Mouse (Mus musculus): ENCODE results near the gene Dab2ip.

Dab2ip gene

GRCm38 (mm10) chr2:35601665-35602064, 43.6 kb downstream of the Dab2ip start:
- no peak for TF ChIP-seq GATA4 (IDR thresholded peaks at IDR 0.05; ENCODE audit: insufficient replicate concordance, low read length)

- TF ChIP-seq GATA4 (IDR thresholded peaks at IDR 0.05; ENCODE audit: insufficient replicate concordance, low read length), result no peak
These were observed 49.4 kb downstream of the Dab2ip start for GRCm38 (mm10) chr2:35607476-35607875.

- no peak for TF ChIP-seq GATA4 (IDR thresholded peaks at IDR 0.05; ENCODE audit: insufficient replicate concordance, low read length)
These were observed 50.8 kb downstream of the Dab2ip start for GRCm38 (mm10) chr2:35608856-35609255.

- no peak for TF ChIP-seq GATA4 (IDR thresholded peaks at IDR 0.05; ENCODE audit: insufficient replicate concordance, low read length)
These were observed 51.3 kb downstream of the Dab2ip start for GRCm38 (mm10) chr2:35609317-35609716.

GRCm38 (mm10) chr2:35610168-35610951, 52.3 kb downstream of the Dab2ip start:
- no peak for TF ChIP-seq GATA4 (IDR thresholded peaks at IDR 0.05; ENCODE audit: insufficient replicate concordance, low read length)

GRCm38 (mm10) chr2:35610976-35611375, 52.9 kb downstream of the Dab2ip start:
- TF ChIP-seq GATA4 (IDR thresholded peaks at IDR 0.05; ENCODE audit: insufficient replicate concordance, low read length), result no peak

- TF ChIP-seq GATA4 (IDR thresholded peaks at IDR 0.05; ENCODE audit: insufficient replicate concordance, low read length), result no peak
These were observed 53.6 kb downstream of the Dab2ip start for GRCm38 (mm10) chr2:35611645-35612044.

- TF ChIP-seq GATA4 (IDR thresholded peaks at IDR 0.05; ENCODE audit: insufficient replicate concordance, low read length), result no peak
These were observed 54.2 kb downstream of the Dab2ip start for GRCm38 (mm10) chr2:35612297-35612696.

- TF ChIP-seq GATA4 (IDR thresholded peaks at IDR 0.05; ENCODE audit: insufficient replicate concordance, low read length), result no peak
These were observed 55.9 kb downstream of the Dab2ip start for GRCm38 (mm10) chr2:35613946-35614353.

- TF ChIP-seq GATA4 (IDR thresholded peaks at IDR 0.05; ENCODE audit: insufficient replicate concordance, low read length), result no peak
These were observed 56.3 kb downstream of the Dab2ip start for GRCm38 (mm10) chr2:35614411-35614810.

- TF ChIP-seq GATA4 (IDR thresholded peaks at IDR 0.05; ENCODE audit: insufficient replicate concordance, low read length), result no peak
These were observed 57.3 kb downstream of the Dab2ip start for GRCm38 (mm10) chr2:35615366-35615765.

- TF ChIP-seq GATA4 (IDR thresholded peaks at IDR 0.05; ENCODE audit: insufficient replicate concordance, low read length), result no peak
These were observed 57.9 kb downstream of the Dab2ip start for GRCm38 (mm10) chr2:35615977-35616376.

- TF ChIP-seq GATA4 (IDR thresholded peaks at IDR 0.05; ENCODE audit: insufficient replicate concordance, low read length), result no peak; the same call in 1 of the 2 replicates
These were observed 59.0 kb downstream of the Dab2ip start for GRCm38 (mm10) chr2:35616891-35617658.

- TF ChIP-seq GATA4 (IDR thresholded peaks at IDR 0.05; ENCODE audit: insufficient replicate concordance, low read length), result no peak
These were observed 60.9 kb downstream of the Dab2ip start for GRCm38 (mm10) chr2:35618981-35619380.

GRCm38 (mm10) chr2:35619532-35619931, 61.5 kb downstream of the Dab2ip start:
- no peak for TF ChIP-seq GATA4 (IDR thresholded peaks at IDR 0.05; ENCODE audit: insufficient replicate concordance, low read length)

All from liver, adult (tissue).